Mouse (Mus musculus) heart, adult 2 months (tissue): ENCODE data around the gene Vps8.

Experiments
- CTCF ChIP-seq: fragments of 200-600 bp; IDR thresholded peaks from 2 replicates; pipeline ENCODE4 v1.8.1; 2022; ENCODE audit warnings: antibody characterized with exemption, mild to moderate bottlenecking, moderate library complexity
- EP300 ChIP-seq: fragments of 200-500 bp; IDR thresholded peaks from 2 replicates; pipeline ENCODE4 v1.6.1; 2011; ENCODE audit warnings: low read depth, low read length, control low read depth; ENCODE audit not compliant: insufficient read depth
- POLR2A ChIP-seq: fragments of 200-500 bp; IDR thresholded peaks from 2 replicates; pipeline ENCODE4 v1.6.1; 2011; ENCODE audit warnings: mild to moderate bottlenecking, low read depth, low read length, control low read depth; ENCODE audit not compliant: insufficient read depth

DNA sequence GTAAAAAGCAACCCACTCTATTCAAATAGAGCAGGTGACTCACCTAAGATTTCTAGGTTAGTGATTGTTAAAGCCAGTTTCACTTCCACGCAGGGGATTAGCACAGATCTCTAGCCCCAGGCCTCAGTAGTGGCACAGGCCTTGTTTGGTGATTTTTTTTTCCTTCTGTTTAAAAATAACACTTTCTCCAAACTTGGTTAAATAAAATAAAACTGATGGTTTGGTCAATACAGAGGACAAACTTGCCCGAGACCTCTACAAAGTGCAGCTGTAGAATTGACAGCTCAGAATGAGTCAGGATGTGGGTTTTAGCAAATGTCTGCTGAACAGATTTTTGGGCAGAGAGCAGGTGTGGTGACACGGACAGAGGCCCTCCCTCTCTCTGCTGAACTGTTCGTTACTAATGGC, 208.9 kb downstream of the Vps8 start:
- TF ChIP-seq CTCF (no peak), POLR2A (no peak), EP300 (no peak)
